Mouse (Mus musculus) small intestine, adult 2 months (tissue): ENCODE measurements around the gene Gm44790.

Experiments
- CTCF ChIP-seq: fragments of 200-500 bp; IDR thresholded peaks from 2 replicates; pipeline ENCODE4 v1.5.1; 2012; ENCODE audit warnings: low read depth, mild to moderate bottlenecking, control low read depth, inconsistent platforms, low read length, moderate library complexity, mixed read lengths; ENCODE audit not compliant: insufficient replicate concordance, insufficient read length; ENCODE audit errors: extremely low read depth
- POLR2A ChIP-seq: fragments of 200-500 bp; IDR thresholded peaks from 2 replicates; pipeline ENCODE4 v1.6.1; 2012; ENCODE audit warnings: low read depth, mild to moderate bottlenecking, control low read depth, inconsistent platforms, low read length, moderate library complexity

DNA sequence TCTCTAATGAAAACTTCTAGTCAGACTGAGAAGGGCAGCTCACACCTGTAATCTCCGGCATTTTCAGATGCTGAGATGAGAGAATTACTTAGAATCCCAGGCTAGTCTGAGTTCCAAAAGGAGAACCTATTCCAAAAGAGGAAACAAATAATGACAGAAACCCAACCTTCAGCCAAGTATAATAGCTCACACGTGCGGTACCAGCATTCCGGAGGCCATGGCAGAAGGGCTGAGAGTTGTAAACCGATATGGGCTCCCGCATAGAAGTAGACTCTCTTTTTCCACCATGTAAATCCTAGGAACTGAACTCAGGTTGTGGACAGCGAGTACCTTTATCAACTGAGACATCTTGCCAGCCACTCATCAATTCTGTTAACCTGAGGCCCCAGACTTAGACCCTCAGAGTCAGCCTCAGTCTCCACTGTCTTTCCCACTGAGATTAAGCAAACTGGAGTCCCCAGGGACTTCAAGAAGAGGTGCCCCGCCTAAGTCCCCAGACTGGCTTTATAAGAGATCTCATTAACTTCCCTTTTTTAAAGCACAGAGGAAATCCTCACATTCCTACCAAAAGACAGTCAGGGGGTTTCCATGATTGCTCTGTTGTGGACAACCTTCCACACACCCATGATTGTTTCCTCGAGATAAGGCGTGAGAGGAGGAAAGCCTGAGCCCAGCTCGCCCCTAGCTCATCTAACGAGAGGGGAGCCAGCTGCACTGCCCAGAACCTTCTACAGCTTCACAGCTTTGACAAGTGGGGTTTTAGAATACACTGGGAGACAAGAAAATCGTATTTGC, 67.2 kb downstream of the Gm44790 start:
- TF ChIP-seq CTCF (no peak), POLR2A (no peak)
